Mouse (Mus musculus) lung, adult 18-20 months (tissue): ENCODE data around the gene Smad9.
"Not testable (repeated sequence)": the region's sequence is repeated elsewhere in the genome, so short reads cannot be mapped to it uniquely, and the experiment has no call there.

Experiments
- DNase-seq, 2 experiments: peaks; one replicate each; pipeline ENCODE4 v3.0.0; 2022; ENCODE audit warnings: mixed read lengths in 2 of 2

The Smad9 gene

DNA sequence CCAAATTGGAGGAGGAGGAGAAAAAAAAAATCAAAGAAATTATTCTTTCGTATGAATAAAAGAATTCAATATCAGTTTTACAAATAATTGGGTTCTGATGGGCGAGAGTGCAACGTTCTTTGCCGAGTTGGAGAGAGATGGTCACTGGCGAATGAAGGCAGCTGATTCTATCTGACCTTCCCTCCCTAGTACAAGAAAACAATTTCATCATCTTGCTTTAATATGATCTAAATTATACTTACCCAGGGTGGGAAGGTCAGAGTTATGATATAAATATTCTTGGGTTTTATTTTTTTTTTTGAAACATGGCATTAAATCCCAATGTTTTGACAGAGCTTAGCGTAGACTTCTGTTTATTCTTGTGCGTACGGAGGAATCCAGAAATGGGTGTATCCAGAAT is 2.1 kb downstream of the Smad9 start:
- no peak for DNase-seq

- no peak for DNase-seq
These were observed 3.8 kb downstream of the Smad9 start for GRCm38 (mm10) chr3:54759211-54759610.

GRCm38 (mm10) chr3:54760321-54761115 is 5.1 kb downstream of the Smad9 start:
- peak in 1 of 2 experiments; percentile 14 for DNase-seq

GRCm38 (mm10) chr3:54761258-54761657 is 5.9 kb downstream of the Smad9 start:
- no peak for DNase-seq

- peak; percentile 26 to 41 for DNase-seq
These were observed 9.0 kb downstream of the Smad9 start for GRCm38 (mm10) chr3:54764418-54764817.

- not testable (repeated sequence) for DNase-seq
These were observed 10.1 kb downstream of the Smad9 start for GRCm38 (mm10) chr3:54765521-54765920.

DNA sequence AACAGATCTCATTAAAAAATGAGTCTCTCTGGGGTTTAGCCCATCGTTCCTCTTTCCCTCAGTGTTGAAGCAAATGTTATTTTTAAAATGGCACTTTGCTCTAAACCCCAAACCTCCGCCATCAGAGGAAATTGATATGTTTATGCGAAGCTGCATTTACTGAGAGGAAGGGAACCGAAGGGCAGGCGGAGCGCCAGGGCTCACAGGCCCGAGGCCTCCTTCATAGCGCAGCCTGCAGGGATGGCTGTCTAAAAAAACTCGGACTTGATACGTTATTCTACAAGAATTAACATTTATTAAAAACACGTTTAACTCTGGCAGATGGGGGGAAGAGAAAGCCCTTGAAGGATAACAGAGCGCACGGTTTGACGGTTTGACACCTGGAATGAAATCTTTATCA is 10.7 kb downstream of the Smad9 start:
- no peak for DNase-seq

- DNase-seq: no peak
These were observed 11.4 kb downstream of the Smad9 start for GRCm38 (mm10) chr3:54766811-54767210.

GRCm38 (mm10) chr3:54768592-54768991 is 13.2 kb downstream of the Smad9 start:
- DNase-seq: no peak

- DNase-seq: no peak
These were observed 14.2 kb downstream of the Smad9 start for GRCm38 (mm10) chr3:54769349-54770275.

- no peak for DNase-seq
These were observed 18.2 kb downstream of the Smad9 start for GRCm38 (mm10) chr3:54773613-54774012.

DNA sequence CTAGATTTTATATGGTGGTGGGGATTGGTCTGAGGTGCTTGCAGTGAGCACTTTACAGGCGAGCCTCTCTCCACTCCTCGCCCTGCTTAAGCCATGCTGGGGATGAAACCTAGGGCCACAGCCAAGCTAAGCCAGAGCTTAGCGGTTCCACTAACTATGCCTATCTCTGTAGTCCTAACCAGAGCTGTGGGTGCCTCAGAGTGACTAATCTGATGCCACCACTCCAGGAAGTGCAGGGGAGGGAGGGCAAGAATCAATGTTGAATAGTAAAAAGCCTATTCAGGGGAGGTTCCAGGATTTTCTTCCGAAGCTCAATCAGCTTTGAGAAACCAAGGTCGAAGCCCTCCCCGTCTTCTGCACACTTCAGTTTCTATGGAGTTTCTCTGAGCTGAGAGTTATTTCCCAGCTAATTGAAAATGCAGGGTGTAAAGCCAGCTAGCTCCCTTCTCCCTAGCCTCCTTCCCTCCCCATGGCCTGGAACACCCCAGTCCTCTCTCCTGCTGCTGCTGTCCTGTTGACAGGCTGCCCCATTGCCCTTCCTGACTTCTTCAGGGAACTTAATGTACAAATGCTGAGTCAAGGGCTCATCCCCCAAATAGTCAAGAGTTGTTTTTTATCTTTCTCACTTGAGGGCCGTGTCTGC is 20.7 kb downstream of the Smad9 start:
- DNase-seq: no peak

GRCm38 (mm10) chr3:54790601-54791000 is 35.2 kb downstream of the Smad9 start:
- DNase-seq: no peak

DNA sequence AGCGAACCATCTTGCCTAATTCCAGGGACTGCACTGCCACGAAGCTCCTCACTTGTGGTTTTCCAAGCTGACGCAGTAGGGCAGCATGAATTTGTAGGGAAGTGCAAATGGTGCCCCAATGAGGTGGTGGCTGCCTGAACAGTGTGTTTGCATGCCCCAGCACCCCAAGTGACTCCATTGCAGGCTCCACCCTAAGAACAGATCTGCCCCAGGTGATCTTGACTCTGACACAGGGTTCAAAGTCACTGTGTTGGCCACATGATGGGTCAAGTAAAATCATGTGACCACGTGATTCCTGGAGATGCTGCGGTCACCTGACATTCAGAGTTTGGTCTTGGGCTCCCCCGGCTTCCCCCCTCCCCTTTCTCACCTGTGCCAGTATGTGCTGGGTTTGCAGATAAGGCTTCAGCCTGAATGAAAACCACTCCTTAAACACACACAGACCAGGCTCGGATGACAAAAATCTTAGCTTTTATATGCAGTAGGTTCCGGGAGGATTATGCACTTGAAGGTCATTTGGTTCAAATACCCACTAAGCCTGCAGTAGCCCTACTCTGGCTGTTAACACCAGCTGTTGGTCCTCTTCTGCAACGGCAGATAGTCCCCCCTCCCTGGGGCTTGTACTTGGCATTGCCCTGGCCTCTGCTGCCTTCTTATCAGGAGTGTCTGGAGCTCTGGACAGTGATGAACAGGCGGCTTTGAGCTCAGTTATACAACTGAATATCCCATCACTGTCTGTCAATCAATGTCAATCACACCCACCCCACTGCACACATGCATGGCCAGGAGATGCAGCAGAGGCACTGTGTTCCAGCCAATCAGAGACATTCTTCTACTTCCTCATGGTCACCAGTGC is 36.7 kb downstream of the Smad9 start:
- DNase-seq: no peak

DNA sequence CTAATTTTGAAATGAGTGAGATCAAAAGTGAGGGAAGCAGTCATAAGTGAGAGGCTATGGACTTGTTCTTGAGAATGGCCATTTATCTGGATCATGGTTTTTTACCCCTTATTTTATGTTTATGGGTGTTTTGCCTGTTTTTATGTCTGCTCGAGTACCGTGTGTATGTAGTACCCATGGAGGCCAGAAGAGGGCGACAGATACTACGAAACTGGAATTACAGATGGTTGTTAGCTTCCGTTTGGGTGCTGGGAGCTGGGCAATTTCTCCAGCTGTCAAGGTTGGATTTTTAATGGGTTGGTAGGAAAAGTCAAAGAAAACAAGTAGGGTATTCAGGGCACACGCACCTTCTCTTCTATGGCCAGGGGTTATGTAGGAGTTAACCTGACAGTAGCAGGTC is 38.4 kb downstream of the Smad9 start:
- DNase-seq: no peak

- no peak for DNase-seq
These were observed 40.0 kb downstream of the Smad9 start for GRCm38 (mm10) chr3:54795379-54795778.

DNA sequence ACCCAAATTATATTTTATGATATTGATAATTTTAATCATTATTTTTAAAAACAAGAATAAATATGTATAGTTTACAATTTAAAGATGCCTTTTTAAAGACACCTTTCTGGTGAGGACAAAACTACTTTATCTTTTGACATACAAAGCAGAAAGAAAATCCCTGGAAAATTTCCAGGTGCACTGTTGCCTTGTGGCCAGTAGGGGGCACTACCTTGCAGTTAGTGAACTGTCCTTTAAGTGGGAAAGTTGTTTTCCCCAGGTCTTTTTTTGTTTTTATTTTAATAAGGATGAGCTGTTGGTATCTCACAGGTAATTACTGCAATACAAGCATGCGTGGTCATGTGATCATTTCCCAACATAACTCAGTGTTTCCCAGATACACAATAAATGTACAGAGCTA is 40.4 kb downstream of the Smad9 start:
- DNase-seq: peak in 1 of 2 experiments; percentile 11

GRCm38 (mm10) chr3:54797211-54797610 is 41.8 kb downstream of the Smad9 start:
- peak; percentile 47 for DNase-seq

DNA sequence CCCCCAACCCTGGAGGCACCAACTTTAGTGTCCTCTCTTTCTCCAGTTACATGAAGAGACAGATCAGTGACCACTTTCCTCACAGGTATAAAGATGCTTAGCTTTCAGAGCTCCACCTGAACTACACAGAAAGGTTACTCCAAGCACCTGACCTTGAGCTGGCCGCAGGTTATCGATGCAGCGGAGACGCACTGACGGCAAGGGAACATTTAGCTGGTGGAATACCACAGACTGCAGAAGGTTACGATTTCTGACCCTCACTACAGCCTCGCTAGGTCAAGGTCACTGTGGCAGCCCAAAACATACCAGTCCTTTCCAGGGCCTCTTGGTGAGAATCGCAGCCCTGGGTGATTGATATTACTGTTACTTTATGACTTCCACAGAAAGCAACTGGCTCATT is 48.3 kb downstream of the Smad9 start:
- DNase-seq: no peak

DNA sequence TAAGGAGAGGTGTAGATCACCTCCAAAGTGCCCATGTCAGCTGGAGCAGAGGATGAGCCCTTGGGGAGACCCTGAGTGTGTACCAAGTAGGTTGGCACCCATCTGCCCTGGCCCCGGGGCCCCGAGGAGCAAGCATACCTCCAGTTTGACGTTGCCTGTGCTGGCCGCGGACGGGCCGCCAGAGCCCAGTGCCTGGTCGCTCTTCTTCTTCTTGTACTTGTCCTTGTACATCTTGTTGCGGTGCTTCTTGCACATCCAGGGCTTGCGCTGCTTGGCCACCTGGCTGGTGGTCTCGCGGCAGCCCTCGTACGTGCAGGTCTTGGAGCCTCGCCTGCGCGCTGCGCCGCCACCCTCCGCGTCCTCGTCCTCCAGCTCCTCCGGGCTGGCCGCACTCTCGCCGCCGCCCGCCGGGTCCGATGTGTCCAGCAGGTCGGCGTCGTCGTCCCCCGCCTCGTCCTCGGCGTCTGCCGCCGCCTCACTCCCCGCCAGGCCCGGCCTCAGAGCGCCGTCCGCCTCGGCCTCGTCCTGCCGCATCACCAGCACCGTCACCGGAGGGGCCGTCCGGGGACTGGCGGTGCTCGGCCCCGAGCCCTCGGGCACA is 51.8 kb downstream of the Smad9 start:
- no peak for DNase-seq

DNA sequence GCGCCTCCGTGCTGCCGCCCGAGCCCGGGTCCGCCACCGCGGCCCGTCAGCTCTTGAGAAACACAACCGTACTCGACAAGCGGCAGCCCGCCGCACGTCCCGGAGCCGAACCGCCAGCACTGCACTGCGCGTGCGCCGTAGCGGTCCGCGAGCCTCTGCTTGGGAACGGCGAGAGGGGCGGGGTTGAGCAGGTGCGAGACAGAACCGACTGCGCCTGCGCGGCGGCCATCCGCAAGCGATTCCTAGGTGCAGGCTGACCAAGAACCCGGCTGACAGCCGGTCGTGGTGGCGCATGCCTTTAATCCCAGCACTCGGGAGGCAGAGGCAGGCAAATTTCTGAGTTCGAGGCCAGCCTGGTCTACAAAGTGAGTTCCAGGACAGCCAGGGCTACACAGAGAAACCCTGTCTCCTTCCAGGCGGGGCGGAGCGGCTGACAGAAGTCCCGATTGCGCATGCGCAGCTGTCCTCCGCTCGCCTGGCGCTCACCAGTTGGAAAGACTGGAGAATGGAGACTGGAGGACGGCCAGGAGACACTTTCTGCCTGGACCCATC is 52.4 kb downstream of the Smad9 start, which contains the start of gene Rfxap:
TSS of gene Rfxap (minus strand) at position 126 of the 552 bp plus-strand sequence.
- peak; percentile 94 to 95 for DNase-seq
